Mouse (Mus musculus) embryonic facial prominence, embryonic 10.5 days (tissue): ENCODE data around the gene Rin3. TPM values are rescaled to one million over a fixed set of nuclear protein-coding genes. Genes with fewer than 3 reads are reported as not detected.
A peak's percentile ranks its signal among the peaks of the same experiment; 100 is the strongest.

ENCODE experiments used
- DNase-seq: peaks from one replicate; pipeline ENCODE4 v3.0.0-alpha.2; 2017; ENCODE audit warnings: low spot score
- H3K27ac ChIP-seq: fragments of 300-500 bp; sonication (generic); replicated peaks from 2 replicates; pipeline ENCODE4 v1.5.1; 2016; ENCODE audit warnings: mild to moderate bottlenecking
- H3K27me3 ChIP-seq: fragments of 300-500 bp; sonication (generic); replicated peaks from 2 replicates; pipeline ENCODE4 v1.6.1; 2016; ENCODE audit warnings: low read depth, mild to moderate bottlenecking; ENCODE audit not compliant: poor library complexity, severe bottlenecking
- H3K36me3 ChIP-seq: fragments of 300-500 bp; sonication (generic); replicated peaks from 2 replicates; pipeline ENCODE4 v1.6.1; 2016; ENCODE audit warnings: mild to moderate bottlenecking, moderate library complexity
- H3K4me1 ChIP-seq: fragments of 300-500 bp; sonication (generic); 2 replicates; pipeline ENCODE4 v1.6.1; 2016
- H3K4me3 ChIP-seq: fragments of 300-500 bp; sonication (generic); 2 replicates; pipeline ENCODE4 v1.5.1; 2016; ENCODE audit warnings: mild to moderate bottlenecking, moderate library complexity
- H3K9me3 ChIP-seq: fragments of 300-500 bp; sonication (generic); 2 replicates; pipeline ENCODE4 v1.6.1; 2016; ENCODE audit warnings: mild to moderate bottlenecking
- WGBS: fragments of 180-500 bp; shearing (Covaris S2); methylation state at CpG from one replicate; pipeline ENCODE4 v1.1.7; 2016; 5-methylcytosine and 5-hydroxymethylcytosine counted together
- polyA plus RNA-seq: library from polyadenylated mRNA; unstranded; fragments of >200 nt; fragmentation: Nextera tagmentation; extraction: Ambion mirVana; gene quantifications from 2 replicates; pipeline ENCODE4 v1.2.1, GENCODE M21; 2016

Gene Rin3
- polyA plus RNA-seq, 1 experiment from 2014 or later, result 3.8 TPM

DNA sequence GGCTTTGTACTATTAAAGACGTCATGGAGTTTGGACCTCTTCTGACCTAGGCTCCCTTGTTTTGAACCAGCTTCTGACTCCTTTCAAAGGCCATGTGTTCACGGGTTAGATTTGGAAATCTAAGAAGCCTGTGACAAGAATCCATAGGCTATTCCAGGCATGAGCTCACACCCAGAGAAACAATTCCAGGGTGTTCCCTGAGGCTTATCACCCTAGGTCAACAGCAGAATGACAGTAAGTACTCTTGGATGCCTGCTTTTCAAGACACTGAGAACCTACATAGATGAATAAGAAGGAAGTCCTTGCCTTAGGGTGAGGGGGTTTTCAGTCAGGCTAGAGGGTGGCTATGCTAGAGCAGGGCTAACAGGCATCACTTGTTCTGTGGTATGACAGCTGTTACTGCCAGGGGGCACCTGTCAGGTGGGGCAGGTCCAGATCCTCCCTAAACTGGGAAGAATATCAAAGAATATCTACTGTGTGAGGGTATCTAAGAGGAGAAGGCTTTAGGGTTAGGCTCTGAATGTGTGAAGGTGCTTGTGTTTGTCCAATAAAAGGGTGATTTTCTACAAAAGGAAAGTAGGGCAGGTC, 44.0 kb downstream of the Rin3 start:
- H3K9me3 ChIP-seq, result no peaks in the 10 kb centered on the region
- no peak overlapping the region for H3K4me3 ChIP-seq
- no peaks in the 10 kb centered on the region; the same call in 1 of the 2 replicates for H3K4me1 ChIP-seq
- no peaks in the 10 kb centered on the region for H3K36me3 ChIP-seq
- WGBS, result 81% methylated on average over 2 of the region's 2 CpGs
- no peak for DNase-seq
- H3K27ac ChIP-seq, result no peak overlapping the region
- H3K27me3 ChIP-seq, result no peaks in the 10 kb centered on the region

DNA sequence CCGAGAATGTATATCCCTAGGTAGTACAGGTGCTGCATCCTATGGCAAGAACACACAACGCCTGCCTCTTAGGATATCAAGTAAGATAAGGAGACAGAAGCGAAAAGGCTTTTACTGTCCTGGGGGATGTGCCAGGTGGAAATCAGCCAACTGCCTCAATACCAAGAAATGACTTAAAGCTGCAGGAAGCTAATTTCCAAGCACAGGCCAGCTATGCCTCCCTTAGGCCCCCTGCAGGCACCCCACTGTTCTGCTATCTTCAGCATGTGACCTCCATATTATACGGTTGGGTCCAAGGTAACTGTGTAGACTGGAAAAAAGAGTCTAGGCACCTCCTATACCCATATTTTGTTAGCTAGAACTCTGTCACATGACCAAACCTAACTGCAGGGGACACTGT, 44.7 kb downstream of the Rin3 start:
- DNase-seq, result no peak
- H3K9me3 ChIP-seq, result no peaks in the 10 kb centered on the region
- 91% methylated on average over 4 of the region's 4 CpGs for WGBS
- H3K4me1 ChIP-seq, result no peaks in the 10 kb centered on the region; the same call in 1 of the 2 replicates
- no peak overlapping the region for H3K4me3 ChIP-seq
- H3K27me3 ChIP-seq, result no peaks in the 10 kb centered on the region
- H3K36me3 ChIP-seq, result no peaks in the 10 kb centered on the region
- no peak overlapping the region for H3K27ac ChIP-seq

GRCm38 (mm10) chr12:102328090-102328489, 45.2 kb downstream of the Rin3 start:
- WGBS, result 91% methylated on average over 4 of the region's 4 CpGs
- no peak for DNase-seq

DNA sequence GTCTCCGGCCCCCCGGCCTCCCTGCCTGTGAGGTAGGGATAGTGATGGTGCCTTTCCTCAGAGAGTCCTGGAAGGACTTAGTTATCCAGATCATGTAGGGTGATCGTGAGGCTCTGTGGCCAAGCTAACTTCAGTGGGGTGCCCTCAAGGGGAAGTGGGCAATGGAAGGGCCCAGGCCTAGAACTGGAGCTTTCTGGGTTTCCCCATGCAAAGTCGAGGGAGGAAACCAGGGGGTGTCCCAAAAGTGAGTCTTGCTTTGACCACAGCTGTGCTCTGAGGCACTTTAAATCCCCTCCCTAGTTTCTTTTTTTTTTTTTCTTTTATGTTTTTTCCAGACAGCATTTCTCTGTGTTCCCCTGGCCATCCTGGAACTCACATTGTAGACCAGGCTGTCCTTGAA, 47.3 kb downstream of the Rin3 start:
- H3K27ac ChIP-seq, result no peak overlapping the region
- no peaks in the 10 kb centered on the region for H3K4me1 ChIP-seq
- H3K27me3 ChIP-seq, result no peaks in the 10 kb centered on the region
- DNase-seq, result no peak
- H3K36me3 ChIP-seq, result no peaks in the 10 kb centered on the region
- no peaks in the 10 kb centered on the region for H3K9me3 ChIP-seq
- H3K4me3 ChIP-seq, result no peak overlapping the region
- 89% methylated on average over 4 of the region's 4 CpGs for WGBS

More at GRCm38 (mm10) chr12:102328090-102328489, 45.2 kb downstream of the Rin3 start:
- H3K27me3 ChIP-seq, result no peaks in the 10 kb centered on the region
- no peaks in the 10 kb centered on the region for H3K36me3 ChIP-seq
- H3K4me1 ChIP-seq, result no peaks in the 10 kb centered on the region; the same call in 1 of the 2 replicates
- no peak overlapping the region for H3K27ac ChIP-seq
- H3K9me3 ChIP-seq, result no peaks in the 10 kb centered on the region
- H3K4me3 ChIP-seq, result no peak overlapping the region

- Histone ChIP-seq H3K4me3 (no peak overlapping the region), H3K27ac (no peak overlapping the region), H3K9me3 (no peaks in the 10 kb centered on the region)
Measured at GRCm38 (mm10) chr12:102330731-102331130, 47.9 kb downstream of the Rin3 start.

GRCm38 (mm10) chr12:102333101-102333500, 50.3 kb downstream of the Rin3 start:
- 98% methylated on average over 2 of the region's 2 CpGs for WGBS
- no peaks in the 10 kb centered on the region for H3K4me1 ChIP-seq
- no peak overlapping the region for H3K4me3 ChIP-seq

More at GRCm38 (mm10) chr12:102330731-102331130, 47.9 kb downstream of the Rin3 start:
- no peaks in the 10 kb centered on the region for H3K36me3 ChIP-seq
- H3K4me1 ChIP-seq, result no peaks in the 10 kb centered on the region
- no peaks in the 10 kb centered on the region for H3K27me3 ChIP-seq
- DNase-seq, result no peak

DNA sequence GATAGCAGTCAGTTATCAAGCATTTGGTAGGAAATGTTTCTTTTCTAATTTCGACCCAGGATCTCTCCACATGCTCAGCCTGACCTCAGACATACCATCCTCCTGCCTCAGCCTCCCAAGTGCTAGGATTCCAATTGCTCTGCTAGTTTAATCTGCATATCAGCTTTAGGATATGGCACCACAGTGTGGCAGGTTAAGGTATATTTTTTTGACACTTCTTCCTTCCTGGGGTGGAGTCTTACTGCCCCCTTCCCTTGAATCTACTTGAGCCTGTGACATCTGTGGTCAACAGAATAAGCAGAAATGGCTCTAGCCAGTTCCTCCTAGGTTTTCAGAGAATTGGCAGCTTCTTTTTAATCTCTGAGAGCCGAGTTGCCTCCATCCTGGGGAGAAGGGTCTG, 56.2 kb downstream of the Rin3 start:
- no peak overlapping the region for H3K4me3 ChIP-seq
- H3K27me3 ChIP-seq, result no peaks in the 10 kb centered on the region
- H3K27ac ChIP-seq, result no peak overlapping the region
- no peak for DNase-seq
- H3K9me3 ChIP-seq, result no peaks in the 10 kb centered on the region
- H3K36me3 ChIP-seq, result no peaks in the 10 kb centered on the region
- H3K4me1 ChIP-seq, result peaks cover 8% of the 10 kb centered on the region
- 81% methylated on average over 2 of the region's 2 CpGs for WGBS

More at GRCm38 (mm10) chr12:102333101-102333500, 50.3 kb downstream of the Rin3 start:
- Histone ChIP-seq H3K27me3 (no peaks in the 10 kb centered on the region), H3K36me3 (no peaks in the 10 kb centered on the region), H3K9me3 (no peaks in the 10 kb centered on the region), H3K27ac (no peak overlapping the region)
- no peak for DNase-seq

DNA sequence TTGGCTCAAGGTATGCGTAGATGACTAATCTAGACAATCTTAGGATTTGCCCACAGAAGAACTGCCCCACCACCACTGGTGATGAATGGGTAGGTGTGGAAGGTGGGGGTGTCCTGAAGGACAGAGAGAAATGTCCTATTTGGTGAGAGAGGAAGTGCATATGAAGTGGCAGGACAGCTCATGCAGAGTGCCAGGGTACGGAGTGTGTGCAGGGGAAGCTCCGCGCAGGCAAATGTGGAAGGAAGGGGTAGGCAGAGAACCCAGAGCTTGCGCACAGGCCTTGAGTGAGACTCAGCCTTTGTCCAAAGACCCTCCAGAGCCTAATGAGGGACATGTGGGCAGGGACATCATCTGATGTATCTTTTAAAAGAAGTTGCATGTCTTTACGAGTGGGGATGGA, 57.6 kb downstream of the Rin3 start:
- H3K27me3 ChIP-seq, result no peaks in the 10 kb centered on the region
- no peak overlapping the region for H3K4me3 ChIP-seq
- no peak for DNase-seq
- H3K9me3 ChIP-seq, result no peaks in the 10 kb centered on the region
- H3K4me1 ChIP-seq, result peaks cover 18% of the 10 kb centered on the region
- no peaks in the 10 kb centered on the region for H3K36me3 ChIP-seq
- 88% methylated on average over 6 of the region's 6 CpGs for WGBS
- H3K27ac ChIP-seq, result no peak overlapping the region

- Histone ChIP-seq H3K9me3 (no peaks in the 10 kb centered on the region), H3K27me3 (no peaks in the 10 kb centered on the region), H3K36me3 (no peaks in the 10 kb centered on the region), H3K4me1 (peaks cover 21% of the 10 kb centered on the region), H3K4me3 (no peak overlapping the region), H3K27ac (no peak overlapping the region)
- WGBS, result 73% methylated on average over 2 of the region's 2 CpGs
- no peak for DNase-seq
Measured at GRCm38 (mm10) chr12:102342147-102342546, 59.3 kb downstream of the Rin3 start.

DNA sequence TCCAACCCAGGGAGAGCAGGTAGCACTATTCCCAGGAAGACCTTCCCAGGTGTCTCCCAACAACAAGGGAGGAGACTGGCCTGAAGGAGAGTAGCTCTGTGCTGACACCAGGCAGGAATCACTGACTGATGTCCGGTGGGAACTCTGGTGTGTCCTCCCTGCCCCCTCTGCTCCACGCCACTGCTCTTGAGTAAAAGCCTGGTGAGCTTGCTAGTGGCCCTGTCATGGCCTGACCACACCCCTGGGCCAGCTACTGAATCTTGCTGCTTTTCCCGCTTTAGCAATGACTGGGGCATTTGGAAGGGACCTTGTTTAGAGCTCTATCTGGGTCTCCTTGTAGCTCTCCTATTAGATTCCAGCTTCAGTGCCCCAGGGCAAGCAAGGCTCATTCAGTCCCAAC, 59.8 kb downstream of the Rin3 start:
- H3K27me3 ChIP-seq, result no peaks in the 10 kb centered on the region
- peaks cover 21% of the 10 kb centered on the region for H3K4me1 ChIP-seq
- WGBS, result 41% methylated on average over 3 of the region's 3 CpGs
- H3K36me3 ChIP-seq, result no peaks in the 10 kb centered on the region
- H3K27ac ChIP-seq, result no peak overlapping the region
- peak; percentile 12 for DNase-seq
- H3K4me3 ChIP-seq, result no peak overlapping the region
- H3K9me3 ChIP-seq, result no peaks in the 10 kb centered on the region

DNA sequence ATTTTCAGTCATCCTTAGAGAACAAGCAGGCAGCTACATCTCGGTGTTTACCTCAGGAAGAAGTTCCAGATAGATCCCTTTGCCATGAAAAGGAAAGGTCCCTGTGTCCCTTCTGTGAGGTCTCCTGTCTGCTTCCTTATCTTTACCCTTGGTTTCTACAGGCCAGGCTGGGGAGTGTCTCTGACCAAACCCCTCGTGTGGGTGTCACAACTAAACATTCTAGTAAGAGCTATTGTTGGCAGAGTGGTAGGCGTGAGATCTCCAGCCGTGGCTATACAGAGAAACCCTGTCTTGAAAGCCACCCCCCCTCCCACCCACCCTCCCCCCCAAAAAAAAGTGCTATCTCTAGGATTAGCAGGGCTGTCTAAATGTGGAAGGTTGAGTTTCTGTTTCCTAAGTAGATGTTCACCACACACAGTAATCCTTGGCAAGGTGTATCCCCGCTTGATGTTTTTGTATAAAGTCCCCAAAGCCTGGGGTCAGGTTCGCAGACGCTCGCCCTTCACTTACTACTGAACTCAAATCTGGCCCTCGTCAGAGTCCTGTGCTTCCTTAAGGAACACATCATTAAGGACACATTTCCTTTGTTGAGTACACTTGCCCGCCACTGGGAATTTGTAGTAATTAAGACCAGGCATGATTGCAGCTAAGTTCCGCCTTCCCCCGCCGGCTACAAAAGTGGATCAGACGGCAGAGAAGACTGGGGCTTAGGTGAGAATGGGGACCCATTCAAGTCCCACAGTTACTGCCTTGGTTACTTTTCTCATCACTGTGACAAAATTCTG, 62.4 kb downstream of the Rin3 start:
- Histone ChIP-seq H3K36me3 (no peaks in the 10 kb centered on the region), H3K9me3 (no peaks in the 10 kb centered on the region), H3K27me3 (no peaks in the 10 kb centered on the region), H3K4me1 (peaks cover 21% of the 10 kb centered on the region), H3K27ac (no peak overlapping the region), H3K4me3 (no peak overlapping the region)
- DNase-seq, result peak; percentile 39
- WGBS, result 46% methylated on average over 14 of the region's 14 CpGs

DNA sequence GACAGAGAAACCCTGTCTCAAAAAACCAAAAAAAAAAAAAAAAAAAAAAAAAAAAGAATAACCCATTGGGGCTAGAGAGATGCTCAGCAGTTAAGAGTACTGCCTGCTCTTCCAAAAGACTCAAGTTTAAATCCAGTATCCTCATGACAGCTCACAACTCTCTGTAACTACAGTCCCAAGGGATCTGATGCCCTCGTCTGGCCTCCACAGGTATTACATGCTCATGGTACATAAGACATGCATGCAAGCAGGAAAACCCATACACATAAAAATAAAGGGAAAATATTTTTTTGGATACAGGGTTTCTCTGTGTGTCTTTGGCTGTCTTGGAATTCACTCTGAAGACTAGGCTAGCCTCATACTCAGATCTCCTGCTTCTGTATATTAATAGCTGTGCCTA, 63.7 kb downstream of the Rin3 start:
- DNase-seq, result peak; percentile 53
- H3K9me3 ChIP-seq, result no peaks in the 10 kb centered on the region
- H3K27me3 ChIP-seq, result no peaks in the 10 kb centered on the region
- H3K27ac ChIP-seq, result no peak overlapping the region
- no peak overlapping the region for H3K4me3 ChIP-seq
- 14% methylated on average over 1 of the region's 1 CpGs for WGBS
- no peaks in the 10 kb centered on the region for H3K36me3 ChIP-seq
- peaks cover 21% of the 10 kb centered on the region for H3K4me1 ChIP-seq

DNA sequence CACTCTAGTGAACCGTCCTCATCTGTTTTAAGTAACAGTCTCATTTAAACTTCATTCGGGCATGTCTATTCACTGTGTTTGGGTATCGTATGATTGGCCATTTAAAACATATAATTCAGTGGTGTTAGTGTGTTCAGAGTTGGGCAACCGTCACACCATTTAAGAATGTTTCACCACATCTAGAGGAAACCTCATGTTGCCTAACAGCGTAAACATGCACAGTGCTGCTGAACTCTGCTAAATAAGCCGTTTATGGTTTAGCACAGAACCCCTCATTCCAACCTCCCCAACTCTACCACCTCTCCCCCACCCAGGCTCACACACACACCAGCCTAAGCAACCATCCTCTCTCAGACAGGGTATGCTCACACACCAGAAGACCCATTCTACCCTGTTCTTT, 65.6 kb downstream of the Rin3 start:
- H3K27ac ChIP-seq, result no peak overlapping the region
- H3K27me3 ChIP-seq, result no peaks in the 10 kb centered on the region
- WGBS, result 94% methylated on average over 6 of the region's 6 CpGs
- H3K9me3 ChIP-seq, result no peaks in the 10 kb centered on the region
- DNase-seq, result no peak
- H3K4me1 ChIP-seq, result peaks cover 13% of the 10 kb centered on the region
- H3K4me3 ChIP-seq, result no peak overlapping the region
- H3K36me3 ChIP-seq, result no peaks in the 10 kb centered on the region
